Mouse (Mus musculus) cortical plate, adult 2 months (tissue): ENCODE measurements around the gene Pigh.

Experiments
- CTCF ChIP-seq: fragments of 200-500 bp; IDR thresholded peaks from 2 replicates; pipeline ENCODE4 v1.5.1; 2011; ENCODE audit warnings: mild to moderate bottlenecking, control low read depth, low read length; ENCODE audit not compliant: insufficient read depth; ENCODE audit errors: extremely low read depth
- POLR2A ChIP-seq: fragments of 200-500 bp; IDR thresholded peaks from 2 replicates; pipeline ENCODE4 v1.6.1; 2011; ENCODE audit warnings: mild to moderate bottlenecking, low read length, control low read depth; ENCODE audit not compliant: insufficient read depth; ENCODE audit errors: extremely low read depth

- no peak for TF ChIP-seq CTCF
- TF ChIP-seq POLR2A = no peak
These were observed 39.6 kb downstream of the Pigh start for GRCm38 (mm10) chr12:79049807-79050206.
